Mouse (Mus musculus) ES-E14 (cell line): ENCODE data around the gene Crocc.

Source experiments
- HCFC1 ChIP-seq: IDR thresholded peaks from 2 replicates; pipeline ENCODE4 v1.6.1; 2012; ENCODE audit warnings: low read length, inconsistent platforms, borderline replicate concordance; ENCODE audit not compliant: insufficient read depth
- MAFK ChIP-seq: IDR thresholded peaks from 2 replicates; pipeline ENCODE4 v1.6.1; 2014; ENCODE audit warnings: mild to moderate bottlenecking, low read depth, low read length, inconsistent platforms; ENCODE audit not compliant: insufficient read depth
- ZNF384 ChIP-seq: IDR thresholded peaks from 2 replicates; pipeline ENCODE4 v1.6.1; 2012; ENCODE audit warnings: low read depth, low read length, inconsistent platforms

- TF ChIP-seq ZNF384 (no peak), HCFC1 (no peak), MAFK (no peak)
These were observed 77.5 kb downstream of the Crocc start for GRCm38 (mm10) chr4:140982808-140983207.
